Comparison of ENCODE assay signal across 19 mouse cellular contexts in genomic region chr9:44888114-44888624, GRCm38 (mm10). TPM values are rescaled to one million over a fixed set of nuclear protein-coding genes. Genes with fewer than 3 reads are reported as not detected.
A peak's percentile ranks its signal among the peaks of the same experiment; 100 is the strongest.
DNase-seq lines count a peak whose midpoint lies in the region; ATAC-seq and TF ChIP-seq lines count a peak whose summit lies in the region.
"Had no signal": no experiment of that assay in that cellular context is flagged by ENCODE, and none has a peak within 500 bp of the region (broad histone marks: within the 10 kb centered on the region; RNA-seq: fewer than 3 reads in every experiment).

No protein-coding gene starts in this region.

- no peak; the same call in 1 of the 2 replicates for TF ChIP-seq RAD21 in CH12.LX (IDR thresholded peaks at IDR 0.05; ENCODE audit: low read depth, low read length)

- WGBS in forebrain, postnatal 0 days = 84% methylated on average over 7 of the region's 7 CpGs

- no peak overlapping the region for H3K9ac ChIP-seq in CH12.LX (ENCODE audit: insufficient read depth, low read depth)
- H3K9ac ChIP-seq in forebrain, postnatal 0 days = no peak overlapping the region
- H3K9ac ChIP-seq: embryonic facial prominence, embryonic 12.5 days; forebrain, embryonic 13.5 days; forebrain, embryonic 15.5 days had no signal

- no peaks in the 10 kb centered on the region for H3K79me2 ChIP-seq in CH12.LX (replicated peaks; ENCODE audit: control insufficient read depth, extremely low read depth, insufficient read depth, poor library complexity, severe bottlenecking)

- H3K9me3 ChIP-seq in CH12.LX (replicated peaks; ENCODE audit: low read length) = no peaks in the 10 kb centered on the region
- H3K9me3 ChIP-seq in forebrain, postnatal 0 days (ENCODE audit: low read length) = no peaks in the 10 kb centered on the region
- H3K9me3 ChIP-seq: embryonic facial prominence, embryonic 10.5 days; embryonic facial prominence, embryonic 12.5 days; forebrain, embryonic 13.5 days; forebrain, embryonic 15.5 days had no signal

- no peak for TF ChIP-seq CTCF in CH12.LX (conservative IDR thresholded peaks at IDR 0.05 in 1 of 2, IDR thresholded peaks at IDR 0.05 in 1 of 2; ENCODE audit: low read depth in 2 of 2, low read length in 2 of 2)
- TF ChIP-seq CTCF in forebrain, postnatal 0 days (IDR thresholded peaks at IDR 0.05; ENCODE audit: low read depth) = no peak

- peak; percentile 64 for TF ChIP-seq EP300 in CH12.LX (IDR thresholded peaks at IDR 0.05; ENCODE audit: low read length)

- in situ Hi-C loops in CH12.LX (cut with MboI; ENCODE audit: low pct_ligation_motif_present, low pct_unique_long_range_greater_than_20kb, low sequenced_read_pairs) = no loop called here

- no peak for TF ChIP-seq POLR2A in CH12.LX (IDR thresholded peaks at IDR 0.05; ENCODE audit: low read depth, low read length)

- H3K4me1 ChIP-seq in CH12.LX (ENCODE audit: control insufficient read depth in 1 of 2, insufficient read depth in 2 of 2) = peaks cover 6 to 22% of the 10 kb centered on the region in 2 experiments; a peak in 3 of 4 replicates
- no peaks in the 10 kb centered on the region for H3K4me1 ChIP-seq in forebrain, postnatal 0 days (ENCODE audit: insufficient read depth)
- H3K4me1 ChIP-seq: embryonic facial prominence, embryonic 12.5 days had no signal

- dilution Hi-C loops in CH12.LX (cut with MboI; ENCODE audit: extremely low pct_ligation_motif_present, extremely low pct_unique_long_range_greater_than_20kb, low sequenced_read_pairs) = no loop called here

- DNase-seq in spleen, postnatal 36 days (ENCODE audit: low spot score in 2 of 2) = peak; percentile 8 to 22
- no peak for DNase-seq in spleen, postnatal 14 days (ENCODE audit: low spot score in 2 of 2)
- DNase-seq in CH12.LX (ENCODE audit: extremely low read depth) = peak; percentile 80
- peak; percentile 69 for DNase-seq in splenic B cell, adult 2 months (ENCODE audit: low read depth, low spot score)
- no peak for DNase-seq in forebrain, postnatal 0 days
- DNase-seq in right cerebral cortex, adult 18-20 months = no peak
- DNase-seq: adrenal gland, adult 2 months; adrenal gland, postnatal 14 days; adrenal gland, postnatal 36 days; cerebellum, adult 11-12 months; cerebellum, adult 2 months; cerebellum, adult 9-10 months; cerebellum, postnatal 10 days; cerebellum, postnatal 25 days had no signal

- peak overlapping the region; percentile 42 for H3K4me2 ChIP-seq in CH12.LX (ENCODE audit: insufficient read depth, low read depth, poor library complexity, severe bottlenecking)
- H3K4me2 ChIP-seq in forebrain, postnatal 0 days (ENCODE audit: low read depth) = no peak overlapping the region
- H3K4me2 ChIP-seq: embryonic facial prominence, embryonic 12.5 days; forebrain, embryonic 13.5 days; forebrain, embryonic 15.5 days had no signal

- ATAC-seq in forebrain, postnatal 0 days = no peak
- ATAC-seq: CD4-positive, CD25-positive, alpha-beta regulatory T cell, adult 4 months; forebrain, embryonic 13.5 days; forebrain, embryonic 15.5 days had no signal

- no peaks in the 10 kb centered on the region for H3K36me3 ChIP-seq in CH12.LX (replicated peaks in 1 of 2; ENCODE audit: control insufficient read depth in 1 of 2, insufficient read depth in 1 of 2, low read length in 1 of 2)
- no peaks in the 10 kb centered on the region for H3K36me3 ChIP-seq in splenic B cell, adult 2 months (ENCODE audit: control insufficient read depth, insufficient read depth, low read length, poor library complexity, severe bottlenecking)
- H3K36me3 ChIP-seq in forebrain, postnatal 0 days (ENCODE audit: insufficient read depth) = no peaks in the 10 kb centered on the region
- H3K36me3 ChIP-seq: embryonic facial prominence, embryonic 10.5 days; embryonic facial prominence, embryonic 12.5 days; forebrain, embryonic 15.5 days had no signal

- no peak overlapping the region for H3K27ac ChIP-seq in CH12.LX (ENCODE audit: insufficient read depth, low read depth)
- no peak overlapping the region for H3K27ac ChIP-seq in forebrain, postnatal 0 days (ENCODE audit: low read depth, low read length)
- H3K27ac ChIP-seq: embryonic facial prominence, embryonic 10.5 days; embryonic facial prominence, embryonic 12.5 days; forebrain, embryonic 13.5 days; forebrain, embryonic 15.5 days had no signal

- no peak overlapping the region for H3K4me3 ChIP-seq in CH12.LX (replicated peaks in 1 of 3; ENCODE audit: low read depth in 2 of 3, low read length in 2 of 3, poor library complexity in 1 of 3)
- H3K4me3 ChIP-seq in forebrain, postnatal 0 days (ENCODE audit: low read depth, low read length) = no peak overlapping the region
- H3K4me3 ChIP-seq: embryonic facial prominence, embryonic 10.5 days; embryonic facial prominence, embryonic 12.5 days; forebrain, embryonic 13.5 days; forebrain, embryonic 15.5 days had no signal

- no peaks in the 10 kb centered on the region for H3K27me3 ChIP-seq in CH12.LX (replicated peaks)
- H3K27me3 ChIP-seq in splenic B cell, adult 2 months (ENCODE audit: control insufficient read depth, insufficient read depth, low read length, poor library complexity, severe bottlenecking) = no peaks in the 10 kb centered on the region
- H3K27me3 ChIP-seq in forebrain, postnatal 0 days (ENCODE audit: insufficient read depth, low read length) = no peaks in the 10 kb centered on the region
- H3K27me3 ChIP-seq: embryonic facial prominence, embryonic 12.5 days; forebrain, embryonic 15.5 days had no signal

TF ChIP-seq in CH12.LX, 34 proteins besides CTCF, POLR2A, EP300 and RAD21:
- TF ChIP-seq E2F4 (IDR thresholded peaks at IDR 0.05; ENCODE audit: insufficient replicate concordance, low read depth, low read length) (0 out of 2 replicates have a peak, but pooled peaks have one; percentile 13), JUND (conservative IDR thresholded peaks at IDR 0.05; ENCODE audit: low read depth, low read length) (no peak), PAX5 (IDR thresholded peaks at IDR 0.05; ENCODE audit: low read length) (no peak), JUN (IDR thresholded peaks at IDR 0.05; ENCODE audit: insufficient read depth, low read depth, low read length) (no peak), KAT2A (IDR thresholded peaks at IDR 0.05; ENCODE audit: insufficient replicate concordance, low read length) (no peak), HCFC1 (IDR thresholded peaks at IDR 0.05; ENCODE audit: low read depth, low read length) (no peak; the same call in 1 of the 2 replicates), TBP (conservative IDR thresholded peaks at IDR 0.05; ENCODE audit: low read depth, low read length) (0 out of 2 replicates have a peak, but pooled peaks have one; percentile 36), ZMIZ1 (IDR thresholded peaks at IDR 0.05; ENCODE audit: low read depth, low read length) (no peak), MXI1 (IDR thresholded peaks at IDR 0.05; ENCODE audit: low read depth, low read length) (0 out of 2 replicates have a peak, but pooled peaks have one; percentile 12), POLR2AphosphoS2 (IDR thresholded peaks at IDR 0.05; ENCODE audit: low read depth, low read length) (no peak), MYC (IDR thresholded peaks at IDR 0.05; ENCODE audit: low read depth, low read length) (no peak), GABPA (IDR thresholded peaks at IDR 0.05; ENCODE audit: insufficient replicate concordance, low read depth, low read length) (no peak), MAZ (IDR thresholded peaks at IDR 0.05; ENCODE audit: low read depth, low read length) (no peak), IRF4 (IDR thresholded peaks at IDR 0.05; ENCODE audit: low read depth, low read length) (peak; percentile 68), NELFE (IDR thresholded peaks at IDR 0.05; ENCODE audit: low read depth, low read length) (no peak), CHD2 (IDR thresholded peaks at IDR 0.05; ENCODE audit: low read length) (no peak), RCOR1 (conservative IDR thresholded peaks at IDR 0.05; ENCODE audit: low read depth, low read length) (no peak), MEF2A (IDR thresholded peaks at IDR 0.05; ENCODE audit: borderline replicate concordance, low read depth, low read length) (peak; percentile 21; the same call in 1 of the 2 replicates), USF2 (conservative IDR thresholded peaks at IDR 0.05; ENCODE audit: low read depth, low read length) (no peak), MAFK (IDR thresholded peaks at IDR 0.05; ENCODE audit: insufficient replicate concordance, low read length) (peak; percentile 58; the same call in 1 of the 2 replicates)

RNA-seq across cellular contexts. Expression of gene Kmt2a, which starts 7.1 kb away (rescaled TPM):
- total RNA-seq in CH12.LX (2012; rRNA removed) (7.2 and 7.3 TPM in 2 replicates), CH12.LX (2014; rRNA removed) (2.2 and 2.5 TPM in 2 replicates)
- polyA plus RNA-seq in CH12.LX (2012; ENCODE audit: insufficient read length, low read depth) = 13.4 and 21.3 TPM in 2 replicates
- total RNA-seq in forebrain, postnatal 0 days (2014; rRNA removed) = 14.5 and 18.5 TPM in 2 replicates
- polyA plus RNA-seq in forebrain, postnatal 0 days (2015; fragmentation: Nextera tagmentation; extraction: Ambion mirVana) = 6.7 and 13.7 TPM in 2 replicates

RNA-seq across cellular contexts. Expression of gene Atp5l, which starts 32.4 kb away (rescaled TPM):
- total RNA-seq in CH12.LX (2012; rRNA removed) = 490 and 550 TPM in 2 replicates
- 689 and 720 TPM in 2 replicates for total RNA-seq in CH12.LX (2014; rRNA removed)
- 277 and 311 TPM in 2 replicates for polyA plus RNA-seq in CH12.LX (2012; ENCODE audit: insufficient read length, low read depth)
- 216 and 362 TPM in 2 replicates for total RNA-seq in forebrain, postnatal 0 days (2014; rRNA removed)
- polyA plus RNA-seq in forebrain, postnatal 0 days (2015; fragmentation: Nextera tagmentation; extraction: Ambion mirVana) = 859 and 1,152 TPM in 2 replicates

Comparison
In these comparisons a context has a peak if more than half of its experiments do, and no peak if none do; other contexts are left out.
1. DNase-seq: peak in spleen, postnatal 36 days (2 of 2), CH12.LX (single experiment) and splenic B cell, adult 2 months (single experiment); none in spleen, postnatal 14 days (0 of 2), forebrain, postnatal 0 days (single experiment) and right cerebral cortex, adult 18-20 months (single experiment).